Comparison of ENCODE assay signal across 20 mouse cellular contexts in the genomic region with DNA sequence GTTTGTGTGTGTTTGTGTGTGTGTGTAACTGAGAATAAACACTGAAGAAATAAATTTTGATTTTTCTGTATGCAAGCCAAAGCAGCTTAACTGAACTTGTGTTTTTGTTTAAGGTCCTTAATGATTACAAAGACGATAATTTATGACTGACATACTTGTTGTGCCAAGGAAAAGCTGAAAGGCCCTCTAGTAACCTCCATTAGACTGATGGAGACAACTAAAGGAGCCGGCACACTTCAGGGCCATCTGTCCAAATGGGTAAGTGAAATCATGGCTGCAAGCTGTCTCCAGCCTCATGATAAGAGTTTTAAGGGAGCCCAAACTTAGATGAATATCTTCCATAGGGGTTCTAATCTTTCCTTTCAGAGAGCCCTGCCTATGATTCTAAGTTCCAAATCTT.
"Had no signal": no experiment of that assay in that cellular context is flagged by ENCODE, and none has a peak within 500 bp of the region (broad histone marks: within the 10 kb centered on the region; RNA-seq: fewer than 3 reads in every experiment).

No protein-coding gene starts in this region.

- H3K4me1 ChIP-seq: liver, embryonic 13.5 days; megakaryocyte, embryonic 14.5 days had no signal

- DNase-seq: kidney, adult 18-20 months; kidney, adult 9 months; kidney, postnatal 14 days; kidney, postnatal 4 days; layer of hippocampus, adult 9-11 months; layer of hippocampus, postnatal 36 days; liver, embryonic 13.5 days; lung, adult 2 months; lung, postnatal 10 days; lung, postnatal 36 days; right cerebral cortex, adult 18-20 months; right cerebral cortex, postnatal 14 days; right cerebral cortex, postnatal 4 days; thymus, adult 2 months; thymus, postnatal 14 days; thymus, postnatal 4 days had no signal

- H3K27me3 ChIP-seq: liver, embryonic 13.5 days had no signal

- H3K4me3 ChIP-seq: left cerebral cortex, adult 2 months; liver, embryonic 13.5 days; megakaryocyte, embryonic 14.5 days; midbrain, embryonic 10.5 days had no signal

- H3K4me2 ChIP-seq: liver, embryonic 13.5 days had no signal

- H3K27ac ChIP-seq: left cerebral cortex, adult 2 months; liver, embryonic 13.5 days; stomach, postnatal 0 days had no signal

- H3K9me3 ChIP-seq: liver, embryonic 13.5 days; megakaryocyte, embryonic 14.5 days; midbrain, embryonic 10.5 days had no signal

- H3K9ac ChIP-seq: liver, embryonic 13.5 days had no signal
